Mouse (Mus musculus) CH12.LX (cell line): ENCODE measurements around the gene Rtn1. TPM values are rescaled to one million over a fixed set of nuclear protein-coding genes. Genes with fewer than 3 reads are reported as not detected.

Source experiments
- DNase-seq: peaks from one replicate; pipeline ENCODE4 v3.0.0-alpha.2; 2013; ENCODE audit errors: extremely low read depth
- H3K27ac ChIP-seq: 2 replicates; pipeline ENCODE4 v1.5.1; 2012; ENCODE audit warnings: low read depth, mild to moderate bottlenecking, control low read depth, moderate library complexity; ENCODE audit not compliant: insufficient read depth
- H3K27me3 ChIP-seq: replicated peaks from 2 replicates; pipeline ENCODE3; 2012; ENCODE audit warnings: inconsistent platforms
- H3K36me3 ChIP-seq, 2 experiments: replicated peaks in 1 of 2; 2 replicates each; pipeline versions ENCODE3 to v1.6.1; 2012; ENCODE audit warnings: inconsistent platforms in 1 of 2, low read length in 1 of 2, mild to moderate bottlenecking in 1 of 2, mixed read lengths in 1 of 2, moderate library complexity in 1 of 2; ENCODE audit not compliant: control insufficient read depth in 1 of 2, insufficient read depth in 1 of 2
- H3K4me1 ChIP-seq, 2 experiments: 2 replicates each; pipeline ENCODE4 v1.6.1; 2012; ENCODE audit warnings: inconsistent platforms in 1 of 2, moderate library complexity in 1 of 2; ENCODE audit not compliant: insufficient read depth in 2 of 2, control insufficient read depth in 1 of 2
- H3K4me2 ChIP-seq: 2 replicates; pipeline ENCODE4 v1.6.1; 2012; ENCODE audit warnings: low read depth, mild to moderate bottlenecking, control low read depth; ENCODE audit not compliant: poor library complexity, insufficient read depth, severe bottlenecking
- H3K4me3 ChIP-seq, 3 experiments: fragments of 150-350 bp in 1 of 3; sonication (generic) in 1 of 3; replicated peaks in 1 of 3; 2 replicates each; pipeline versions ENCODE3 to v1.5.1; 2011 to 2012; ENCODE audit warnings: low read depth in 2 of 3, low read length in 2 of 3, mild to moderate bottlenecking in 2 of 3, moderate library complexity in 2 of 3, control low read depth in 1 of 3, improper control_type of control experiment in 1 of 3, inconsistent platforms in 1 of 3, mixed read lengths in 1 of 3; ENCODE audit not compliant: poor library complexity in 1 of 3
- H3K79me2 ChIP-seq: replicated peaks from 2 replicates; pipeline ENCODE4 v1.6.1; 2012; ENCODE audit warnings: mild to moderate bottlenecking, moderate library complexity; ENCODE audit not compliant: control insufficient read depth, poor library complexity, insufficient read depth, severe bottlenecking; ENCODE audit errors: extremely low read depth
- H3K9ac ChIP-seq: 2 replicates; pipeline ENCODE4 v1.6.1; 2012; ENCODE audit warnings: low read depth, mild to moderate bottlenecking, control low read depth, moderate library complexity; ENCODE audit not compliant: insufficient read depth
- H3K9me3 ChIP-seq: replicated peaks from 2 replicates; pipeline ENCODE3; 2012; ENCODE audit warnings: low read length, inconsistent platforms, mixed read lengths
- BHLHE40 ChIP-seq: IDR thresholded peaks from 2 replicates; pipeline ENCODE4 v1.6.1; 2011; ENCODE audit warnings: mild to moderate bottlenecking, low read depth, low read length, improper control_type of control experiment
- CHD1 ChIP-seq: IDR thresholded peaks from 2 replicates; pipeline ENCODE4 v1.6.1; 2012; ENCODE audit warnings: low read depth, low read length, improper control_type of control experiment, inconsistent platforms
- CTCF ChIP-seq, 2 experiments: IDR thresholded peaks in 1 of 2; conservative IDR thresholded peaks in 1 of 2; 2 replicates each; pipeline ENCODE4 v1.5.1; 2011 to 2012; ENCODE audit warnings: low read depth in 2 of 2, low read length in 2 of 2, improper control_type of control experiment in 1 of 2, inconsistent platforms in 1 of 2, mild to moderate bottlenecking in 1 of 2, moderate library complexity in 1 of 2
- ETS1 ChIP-seq: conservative IDR thresholded peaks from 2 replicates; pipeline ENCODE4 v1.6.1; 2012; ENCODE audit warnings: low read depth, mild to moderate bottlenecking, inconsistent platforms, low read length, improper control_type of control experiment, moderate library complexity
- GABPA ChIP-seq: IDR thresholded peaks from 2 replicates; pipeline ENCODE4 v1.6.1; 2012; ENCODE audit warnings: low read depth, low read length, improper control_type of control experiment, inconsistent platforms; ENCODE audit not compliant: insufficient replicate concordance
- HCFC1 ChIP-seq: IDR thresholded peaks from 2 replicates; pipeline ENCODE4 v1.6.1; 2012; ENCODE audit warnings: low read depth, mild to moderate bottlenecking, inconsistent platforms, low read length, improper control_type of control experiment
- JUN ChIP-seq: IDR thresholded peaks from 2 replicates; pipeline ENCODE4 v1.6.1; 2011; ENCODE audit warnings: low read depth, mild to moderate bottlenecking, low read length, improper control_type of control experiment, moderate library complexity; ENCODE audit not compliant: insufficient read depth
- JUND ChIP-seq: conservative IDR thresholded peaks from 2 replicates; pipeline ENCODE4 v1.6.1; 2011; ENCODE audit warnings: low read depth, low read length, improper control_type of control experiment
- MAX ChIP-seq: IDR thresholded peaks from 2 replicates; pipeline ENCODE4 v1.6.1; 2011; ENCODE audit warnings: low read length, improper control_type of control experiment
- MAZ ChIP-seq: IDR thresholded peaks from 2 replicates; pipeline ENCODE4 v1.6.1; 2012; ENCODE audit warnings: low read depth, mild to moderate bottlenecking, inconsistent platforms, low read length, improper control_type of control experiment, moderate library complexity
- MEF2A ChIP-seq: IDR thresholded peaks from 2 replicates; pipeline ENCODE4 v1.6.1; 2014; ENCODE audit warnings: low read depth, mild to moderate bottlenecking, inconsistent platforms, low read length, improper control_type of control experiment, borderline replicate concordance
- MXI1 ChIP-seq: IDR thresholded peaks from 2 replicates; pipeline ENCODE4 v1.6.1; 2011; ENCODE audit warnings: mild to moderate bottlenecking, low read depth, low read length, improper control_type of control experiment
- NRF1 ChIP-seq: IDR thresholded peaks from 2 replicates; pipeline ENCODE4 v1.6.1; 2014; ENCODE audit warnings: low read depth, mild to moderate bottlenecking, inconsistent platforms, low read length, improper control_type of control experiment, moderate library complexity
- PAX5 ChIP-seq: IDR thresholded peaks from 2 replicates; pipeline ENCODE4 v1.6.1; 2012; ENCODE audit warnings: low read length, inconsistent platforms, mixed read lengths
- POLR2AphosphoS2 ChIP-seq: IDR thresholded peaks from 2 replicates; pipeline ENCODE4 v1.6.1; 2011; ENCODE audit warnings: low read depth, low read length, improper control_type of control experiment
- RAD21 ChIP-seq: IDR thresholded peaks from 2 replicates; pipeline ENCODE4 v1.6.1; 2011; ENCODE audit warnings: low read depth, mild to moderate bottlenecking, low read length, improper control_type of control experiment, moderate library complexity
- TCF12 ChIP-seq: IDR thresholded peaks from 2 replicates; pipeline ENCODE4 v1.6.1; 2014; ENCODE audit warnings: low read depth, mild to moderate bottlenecking, inconsistent platforms, low read length, improper control_type of control experiment
- UBTF ChIP-seq: IDR thresholded peaks from 2 replicates; pipeline ENCODE4 v1.6.1; 2012; ENCODE audit warnings: low read depth, mild to moderate bottlenecking, inconsistent platforms, low read length, improper control_type of control experiment, moderate library complexity
- USF2 ChIP-seq: conservative IDR thresholded peaks from 2 replicates; pipeline ENCODE4 v1.6.1; 2011; ENCODE audit warnings: low read depth, low read length, improper control_type of control experiment
- ZC3H11A ChIP-seq: IDR thresholded peaks from 2 replicates; pipeline ENCODE4 v1.6.1; 2012; ENCODE audit warnings: low read depth, mild to moderate bottlenecking, inconsistent platforms, low read length, improper control_type of control experiment
- ZKSCAN1 ChIP-seq: IDR thresholded peaks from 2 replicates; pipeline ENCODE4 v1.6.1; 2012; ENCODE audit warnings: low read depth, inconsistent platforms, low read length, improper control_type of control experiment, borderline replicate concordance
- ZMIZ1 ChIP-seq: IDR thresholded peaks from 2 replicates; pipeline ENCODE4 v1.6.1; 2012; ENCODE audit warnings: low read depth, mild to moderate bottlenecking, inconsistent platforms, low read length, improper control_type of control experiment
- dilution Hi-C: fragments of 300-500 bp; cut with MboI; formaldehyde crosslinking; loops from 2 replicates; pipeline ENCODE4 v1.14.3; 2020; ENCODE audit warnings: low sequenced_read_pairs; ENCODE audit not compliant: extremely low pct_unique_long_range_greater_than_20kb, extremely low pct_ligation_motif_present
- in situ Hi-C: fragments of 300-500 bp; cut with MboI; formaldehyde crosslinking; loops from 3 replicates; pipeline ENCODE4 v1.14.3; 2019; ENCODE audit warnings: low sequenced_read_pairs, low pct_ligation_motif_present, low pct_unique_long_range_greater_than_20kb, mixed read lengths
- polyA plus RNA-seq: library from polyadenylated mRNA; unstranded; fragments of >175 nt; gene quantifications from 2 replicates; pipeline ENCODE4 v1.2.1, GENCODE M21; 2012; ENCODE audit warnings: low read depth; ENCODE audit not compliant: insufficient read length
- total RNA-seq, 2 experiments: library from RNA; depleted of rRNA; stranded (reverse); fragments of 300-350 nt in 1 of 2; fragments of >200 nt in 1 of 2; gene quantifications; 2 replicates each; pipeline ENCODE4 v1.2.3; 2012 to 2014

Rtn1 gene
- total and polyA plus RNA-seq, 3 experiments = 0.08 to 0.17 TPM; not detected in 1

DNA sequence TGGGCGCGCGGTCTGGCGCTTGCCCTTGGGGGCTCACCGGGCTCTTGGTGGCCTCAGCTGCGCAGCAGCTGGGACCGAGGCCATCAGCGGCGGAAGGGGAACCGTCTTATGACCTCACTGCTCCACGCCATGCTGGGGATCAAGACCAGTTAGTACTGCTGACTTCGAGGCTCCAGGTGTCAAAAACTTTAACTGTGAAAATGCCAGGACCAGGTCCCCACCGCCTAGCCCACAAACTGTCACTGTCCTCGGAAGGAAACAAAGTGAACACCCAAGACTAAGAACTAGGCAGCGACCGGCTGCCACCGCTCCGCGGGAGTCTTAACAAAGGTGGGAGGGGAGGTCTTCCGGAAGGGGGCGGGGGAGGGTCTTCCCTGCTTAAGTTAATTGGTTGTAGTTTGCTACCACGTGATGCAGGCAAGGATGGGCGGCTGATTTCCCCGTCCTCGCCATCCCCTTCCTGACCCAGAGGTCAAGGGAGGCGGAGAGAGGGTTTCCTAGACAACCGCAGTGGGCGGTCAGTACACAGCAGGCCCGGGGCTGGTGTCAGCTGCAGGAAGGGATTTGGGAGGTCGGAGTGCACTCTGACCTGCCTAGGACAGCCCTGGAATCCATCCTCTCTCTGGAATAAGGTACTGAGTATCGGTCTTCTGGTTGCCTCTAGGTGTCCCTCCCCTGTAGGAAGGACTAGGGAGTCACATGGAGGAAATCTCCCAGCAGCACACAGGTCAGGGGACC lies 33.2 kb upstream of the Rtn1 start, which contains the start of gene Lrrc9:
TSS of gene Lrrc9 (plus strand) at position 28 of the 738 bp plus-strand sequence.
- no peaks in the 10 kb centered on the region for H3K79me2 ChIP-seq
- no peak within 1 kb of the TSS for H3K9ac ChIP-seq
- no peak for DNase-seq
- H3K9me3 ChIP-seq = no peaks in the 10 kb centered on the region
- no peak for TF ChIP-seq ZMIZ1
- TF ChIP-seq ZKSCAN1 = no peak
- TF ChIP-seq MXI1 = no peak
- no peak for TF ChIP-seq RAD21
- TF ChIP-seq GABPA = no peak
- no peak for TF ChIP-seq JUN
- no peak for TF ChIP-seq MEF2A
- TF ChIP-seq, all 38 proteins: peak for 0
- 0 out of 4 replicates have a peak, but pooled peaks cover 0 to 2% of the 10 kb centered on the region in 2 experiments for H3K4me1 ChIP-seq
- no peak within 1 kb of the TSS for H3K4me3 ChIP-seq
- dilution Hi-C loops (no loop called here), in situ Hi-C loops (no loop called here)
- no peaks in the 10 kb centered on the region for H3K36me3 ChIP-seq
- H3K4me2 ChIP-seq = no peak within 1 kb of the TSS
- H3K27me3 ChIP-seq = no peaks in the 10 kb centered on the region
- H3K27ac ChIP-seq = no peak within 1 kb of the TSS

DNA sequence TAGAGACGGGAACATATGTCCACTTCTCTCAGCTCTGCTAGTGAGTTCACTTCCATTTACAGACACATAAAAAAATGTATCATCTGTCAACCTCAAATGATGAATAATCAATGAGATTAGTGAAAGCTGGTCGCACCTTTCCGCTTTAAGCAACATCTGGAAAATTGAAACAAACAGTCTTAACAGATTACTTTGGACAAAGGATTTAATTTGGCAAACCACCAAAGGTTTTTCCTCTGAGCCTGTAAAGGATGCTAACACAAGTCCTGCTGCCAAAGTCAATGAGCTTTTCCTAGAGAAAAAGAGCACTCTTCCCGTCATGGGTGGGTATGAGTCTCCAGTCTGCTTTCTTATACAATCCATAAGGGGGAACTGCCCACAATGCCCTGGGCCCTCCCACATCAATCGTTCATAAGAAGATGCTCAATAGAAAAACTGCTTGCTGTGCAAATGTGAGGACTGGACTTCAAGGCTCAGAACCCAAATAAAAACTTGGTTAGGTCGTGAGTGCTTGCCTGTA lies 30.2 kb upstream of the Rtn1 start:
- Histone ChIP-seq H3K9me3 (no peaks in the 10 kb centered on the region), H3K4me2 (no peak overlapping the region), H3K9ac (no peak overlapping the region), H3K4me1 (0 out of 4 replicates have a peak, but pooled peaks cover 0 to 2% of the 10 kb centered on the region in 2 experiments), H3K27me3 (no peaks in the 10 kb centered on the region), H3K36me3 (no peaks in the 10 kb centered on the region), H3K79me2 (no peaks in the 10 kb centered on the region), H3K27ac (no peak overlapping the region), H3K4me3 (no peak overlapping the region)
- TF ChIP-seq MEF2A = no peak
- TF ChIP-seq MAX = no peak
- no peak for TF ChIP-seq CHD1
- TF ChIP-seq BHLHE40 = no peak
- DNase-seq = no peak
- dilution Hi-C loops = no loop called here
- in situ Hi-C loops = no loop called here

DNA sequence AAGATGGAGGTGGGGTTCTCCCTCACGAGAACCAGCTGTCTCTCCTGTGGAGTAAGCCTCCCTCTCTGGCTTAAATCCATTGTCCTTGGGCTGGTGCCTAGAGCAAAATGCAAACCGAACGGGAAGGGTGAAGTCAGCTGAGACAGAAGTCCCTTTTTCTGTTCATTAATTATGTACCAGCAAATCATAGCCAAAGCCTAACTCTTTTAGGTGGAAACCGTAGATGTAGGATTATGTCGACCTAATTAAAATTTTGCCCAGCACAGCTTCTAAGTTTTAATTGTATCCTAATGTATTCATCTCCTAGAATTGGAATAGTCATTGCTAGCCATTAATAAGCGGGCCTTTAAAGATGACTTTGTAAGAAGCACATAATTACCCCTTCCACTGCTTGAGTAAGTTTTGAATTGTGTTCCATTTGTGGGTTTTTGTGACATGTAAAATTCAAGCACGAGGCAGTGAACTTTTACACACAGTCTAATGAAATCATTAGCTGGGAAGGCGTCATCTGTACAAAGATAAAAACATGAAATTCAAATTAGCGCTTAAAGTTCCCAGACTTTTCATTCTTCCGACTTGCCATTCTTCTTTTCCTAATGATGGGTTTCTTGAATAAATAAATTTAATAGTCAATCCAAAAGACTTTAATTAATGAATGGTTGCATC lies 29.0 kb upstream of the Rtn1 start:
- H3K4me3 ChIP-seq = no peak overlapping the region
- in situ Hi-C loops = no loop called here
- no peaks in the 10 kb centered on the region for H3K36me3 ChIP-seq
- DNase-seq = no peak
- dilution Hi-C loops = no loop called here
- no peaks in the 10 kb centered on the region for H3K79me2 ChIP-seq
- H3K27me3 ChIP-seq = no peaks in the 10 kb centered on the region
- no peak overlapping the region for H3K9ac ChIP-seq
- 0 out of 4 replicates have a peak, but pooled peaks cover 0 to under 1% of the 10 kb centered on the region in 2 experiments for H3K4me1 ChIP-seq
- H3K27ac ChIP-seq = no peak overlapping the region
- no peak overlapping the region for H3K4me2 ChIP-seq
- no peaks in the 10 kb centered on the region for H3K9me3 ChIP-seq
- TF ChIP-seq JUND (no peak), ETS1 (no peak), MEF2A (no peak), USF2 (no peak), MAX (no peak), MAZ (no peak), NRF1 (no peak), PAX5 (no peak), BHLHE40 (no peak), TCF12 (no peak), ZKSCAN1 (no peak), MXI1 (no peak), CTCF (conservative IDR thresholded peaks at IDR 0.05 in 1 of 2, IDR thresholded peaks at IDR 0.05 in 1 of 2; ENCODE audit: low read depth in 2 of 2, low read length in 2 of 2) (no peak), UBTF (no peak), HCFC1 (no peak), POLR2AphosphoS2 (no peak), ZC3H11A (no peak)
